Mouse (Mus musculus) cerebellum, adult 9-11 months (tissue): Measurements from ENCODE around the gene Enah.

Experiments used
- DNase-seq: peaks from one replicate; pipeline ENCODE4 v3.0.0; 2022

Gene Enah

GRCm38 (mm10) chr1:181872639-181873038, 147.2 kb downstream of the Enah start:
- no peak for DNase-seq

- no peak for DNase-seq
Observed at GRCm38 (mm10) chr1:181866429-181867280, 153.1 kb downstream of the Enah start.

- DNase-seq: no peak
Observed at GRCm38 (mm10) chr1:181865863-181866216, 153.9 kb downstream of the Enah start.

- no peak for DNase-seq
Observed at GRCm38 (mm10) chr1:181864971-181865862, 154.6 kb downstream of the Enah start.

GRCm38 (mm10) chr1:181863431-181863830, 156.4 kb downstream of the Enah start:
- DNase-seq: no peak

GRCm38 (mm10) chr1:181862676-181863374, 157.0 kb downstream of the Enah start:
- DNase-seq: no peak

- no peak for DNase-seq
Observed at GRCm38 (mm10) chr1:181861181-181861902, 158.4 kb downstream of the Enah start.

GRCm38 (mm10) chr1:181860659-181861058, 159.1 kb downstream of the Enah start:
- no peak for DNase-seq

DNA sequence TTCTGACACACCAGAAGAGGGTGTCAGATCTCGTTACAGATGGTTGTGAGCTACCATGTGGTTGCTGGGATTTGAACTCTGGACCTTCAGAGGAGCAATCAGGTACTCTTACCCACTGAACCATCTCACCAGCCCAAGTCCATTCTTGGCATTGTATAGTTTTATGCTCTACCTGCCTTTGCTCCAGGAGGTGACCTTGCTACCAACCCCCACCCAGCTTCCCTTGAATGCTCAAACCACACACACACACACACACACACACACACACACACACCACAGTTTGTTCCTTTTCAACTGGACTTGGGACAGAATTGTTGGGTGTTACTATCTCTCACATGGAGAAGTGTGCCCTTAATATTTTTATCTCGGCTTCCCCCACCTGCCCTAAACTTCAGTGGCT, 163.5 kb downstream of the Enah start:
- no peak for DNase-seq

GRCm38 (mm10) chr1:181854829-181855228, 165.0 kb downstream of the Enah start:
- DNase-seq: no peak

DNA sequence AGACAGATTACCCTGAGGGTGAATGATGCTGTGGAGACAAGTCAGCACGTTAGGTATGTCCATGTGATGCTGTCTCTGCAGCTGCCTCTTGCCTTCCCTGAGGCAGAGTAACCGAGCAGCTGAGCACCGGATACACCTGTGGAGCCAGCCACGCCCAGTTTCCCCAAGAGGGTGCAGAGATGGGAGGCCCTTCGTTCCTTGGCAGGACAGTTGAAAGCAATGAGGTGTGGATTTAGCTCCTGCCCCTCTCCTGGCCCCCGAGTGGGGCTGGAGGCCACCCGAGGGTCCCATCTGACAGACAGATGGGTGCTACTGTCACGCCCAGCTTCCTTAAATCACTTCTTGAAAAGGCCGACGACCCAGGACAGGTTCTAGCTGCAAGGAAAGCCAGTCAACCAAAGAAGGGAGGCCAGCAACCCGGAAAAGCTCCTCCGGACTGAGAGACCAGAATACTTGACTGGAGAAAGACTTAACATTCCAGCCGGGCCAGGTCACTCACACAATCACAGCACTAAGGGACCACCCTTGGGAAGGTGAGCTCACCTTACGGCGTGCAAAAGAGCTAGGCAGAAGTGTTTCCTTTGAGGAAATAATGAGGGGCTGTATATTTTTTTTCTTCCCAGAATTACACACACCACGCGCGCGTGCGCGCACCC, 166.6 kb downstream of the Enah start:
- no peak for DNase-seq

GRCm38 (mm10) chr1:181852466-181852865, 167.3 kb downstream of the Enah start:
- no peak for DNase-seq

DNA sequence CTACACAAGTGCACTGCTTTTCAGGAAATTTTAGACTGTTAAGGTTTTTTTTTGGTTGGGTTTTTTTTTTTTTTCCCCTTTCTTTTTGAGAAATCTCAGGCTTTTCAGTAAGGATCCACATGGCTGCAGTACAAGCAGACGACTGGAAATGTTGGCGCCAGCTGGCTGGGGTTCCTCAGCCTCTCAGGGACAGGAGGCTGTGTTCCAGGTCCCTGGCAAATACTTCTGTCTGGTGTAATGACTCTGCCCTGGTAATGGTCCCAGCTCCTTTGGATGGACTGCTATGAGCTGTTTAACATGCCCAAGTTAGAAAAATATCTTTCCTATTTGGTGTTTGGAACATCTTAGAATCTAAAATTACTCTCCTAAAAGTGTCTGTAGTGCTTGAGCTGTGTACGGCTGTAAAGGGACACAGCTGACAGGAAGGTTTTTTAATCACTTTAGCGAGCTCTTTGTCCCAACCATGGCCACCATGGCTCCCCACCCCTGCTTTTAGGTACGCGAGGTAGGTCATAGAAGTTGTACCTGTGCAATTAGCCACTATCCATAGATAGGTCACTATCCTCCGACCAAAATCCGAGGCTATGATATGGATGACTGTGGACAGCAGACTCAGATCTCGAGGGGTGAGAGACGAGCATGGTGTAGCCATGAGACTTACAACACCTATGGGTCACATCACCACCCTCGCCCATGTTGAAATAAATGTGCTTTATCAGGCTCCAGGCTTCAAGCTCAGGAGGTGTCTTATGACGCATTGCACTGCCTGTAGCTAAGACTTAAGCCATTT, 168.1 kb downstream of the Enah start:
- no peak for DNase-seq

- no peak for DNase-seq
Observed at GRCm38 (mm10) chr1:181850441-181850840, 169.3 kb downstream of the Enah start.

- DNase-seq: no peak
Observed at GRCm38 (mm10) chr1:181848210-181848609, 171.6 kb downstream of the Enah start.

DNA sequence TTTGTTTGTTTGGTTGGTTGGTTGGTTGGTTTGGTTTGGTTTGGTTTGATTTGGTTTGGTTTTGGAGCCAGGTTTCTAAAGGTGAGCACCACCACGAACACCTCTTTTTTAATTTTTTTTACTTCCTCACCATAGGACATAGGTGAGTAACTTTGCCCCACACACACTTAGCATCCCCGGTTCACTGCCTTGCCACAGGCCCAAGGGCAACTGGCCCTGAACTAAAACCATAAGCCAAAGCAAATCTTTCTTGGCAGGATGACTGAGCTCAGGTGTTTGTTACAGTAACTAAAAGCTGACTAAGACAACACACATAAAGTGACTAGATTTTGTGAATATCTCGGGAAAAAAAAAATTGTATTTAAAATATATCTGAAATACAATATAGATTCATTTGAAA, 172.4 kb downstream of the Enah start:
- no peak for DNase-seq
